Mouse (Mus musculus) forebrain, embryonic 16.5 days (tissue): Measurements from ENCODE around the gene Tnip2. TPM values are rescaled to one million over a fixed set of nuclear protein-coding genes. Genes with fewer than 3 reads are reported as not detected.

ENCODE experiments used
- ATAC-seq: fragments of 200-750 bp; cut with Nextera tagmentation; 2 replicates; pipeline ENCODE4 v1.8.0; 2017; ENCODE audit warnings: mild to moderate bottlenecking, moderate library complexity
- H3K27ac ChIP-seq: fragments of 300-500 bp; sonication (generic); 2 replicates; pipeline ENCODE4 v1.5.1; 2014; ENCODE audit warnings: low read length, control low read depth
- H3K27me3 ChIP-seq: fragments of 300-500 bp; sonication (generic); replicated peaks from 2 replicates; pipeline ENCODE4 v1.6.1; 2014; ENCODE audit warnings: low read length; ENCODE audit not compliant: control insufficient read depth, insufficient read depth
- H3K36me3 ChIP-seq: fragments of 300-500 bp; sonication (generic); 2 replicates; pipeline ENCODE4 v1.6.1; 2014; ENCODE audit not compliant: control insufficient read depth, insufficient read depth
- H3K4me1 ChIP-seq: fragments of 300-500 bp; sonication (generic); replicated peaks from 2 replicates; pipeline ENCODE4 v1.6.1; 2014; ENCODE audit warnings: low read length; ENCODE audit not compliant: control insufficient read depth, insufficient read depth
- H3K4me2 ChIP-seq: fragments of 300-500 bp; sonication (generic); 2 replicates; pipeline ENCODE4 v1.6.1; 2014; ENCODE audit warnings: mild to moderate bottlenecking, low read length, control low read depth
- H3K4me3 ChIP-seq: fragments of 300-500 bp; sonication (generic); replicated peaks from 2 replicates; pipeline ENCODE4 v1.5.1; 2014; ENCODE audit warnings: mild to moderate bottlenecking, low read length, control low read depth
- H3K9ac ChIP-seq: fragments of 300-500 bp; sonication (generic); replicated peaks from 2 replicates; pipeline ENCODE4 v1.6.1; 2014; ENCODE audit warnings: low read depth, low read length, control low read depth
- H3K9me3 ChIP-seq: fragments of 300-500 bp; sonication (generic); 2 replicates; pipeline ENCODE4 v1.6.1; 2016; ENCODE audit warnings: low read length; ENCODE audit not compliant: control insufficient read depth
- WGBS: fragments of 180-500 bp; shearing (Covaris S2); extraction: QIAGEN DNeasy Blood & Tissue Kit; methylation state at CpG from one replicate; pipeline ENCODE4 v1.1.7; 2014; 5-methylcytosine and 5-hydroxymethylcytosine counted together
- polyA plus RNA-seq: library from polyadenylated mRNA; unstranded; fragments of >200 nt; fragmentation: Nextera tagmentation; extraction: Ambion mirVana; gene quantifications from 2 replicates; pipeline ENCODE4 v1.2.1, GENCODE M21; 2015

Tnip2 gene
- polyA plus RNA-seq, result 8.6 and 8.7 TPM in 2 replicates

- Histone ChIP-seq H3K9me3 (no peaks in the 10 kb centered on the region), H3K36me3 (no peaks in the 10 kb centered on the region), H3K4me2 (peak within 1 kb of the TSS; percentile 97), H3K9ac (peak within 1 kb of the TSS; percentile 74), H3K27ac (no peak within 1 kb of the TSS), H3K4me1 (peaks cover 13% of the 10 kb centered on the region; the same call in 1 of the 2 replicates), H3K27me3 (no peaks in the 10 kb centered on the region; the same call in 1 of the 2 replicates), H3K4me3 (peak within 1 kb of the TSS; percentile 65)
- WGBS, result under 1% methylated on average over 63 of the region's 64 CpGs
- ATAC-seq, result peak; percentile 96
These were observed at the start of gene Tnip2 for GRCm38 (mm10) chr5:34513466-34514217. TSS of gene Tnip2 (minus strand) at chr5:34513991.

DNA sequence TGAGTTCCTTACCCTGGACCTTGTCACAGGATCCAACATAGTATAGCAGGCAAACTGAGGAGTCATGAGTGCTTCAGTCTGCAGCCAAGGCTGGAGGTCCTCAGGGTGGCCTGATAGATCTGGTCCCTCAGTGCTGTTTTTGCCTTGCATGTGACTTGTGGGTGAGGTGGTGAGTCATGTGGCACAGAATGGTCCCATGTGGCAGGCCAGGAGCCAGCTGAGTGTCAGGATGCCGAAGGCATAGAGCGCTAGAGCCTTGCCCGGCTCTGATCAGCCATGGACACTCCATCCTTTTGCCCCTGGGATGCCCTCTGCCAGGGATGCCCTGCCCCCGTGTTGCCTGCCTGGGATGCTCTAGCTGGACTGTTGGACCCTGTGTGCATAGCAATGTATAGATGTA lies 38.0 kb upstream of the Tnip2 start:
- Histone ChIP-seq H3K4me3 (no peak overlapping the region), H3K4me1 (peaks cover 22% of the 10 kb centered on the region), H3K36me3 (peaks cover 25% of the 10 kb centered on the region), H3K4me2 (no peak overlapping the region), H3K27ac (no peak overlapping the region), H3K27me3 (no peaks in the 10 kb centered on the region), H3K9ac (no peak overlapping the region), H3K9me3 (no peaks in the 10 kb centered on the region)
- ATAC-seq, result no peak
- 92% methylated on average over 4 of the region's 4 CpGs for WGBS

DNA sequence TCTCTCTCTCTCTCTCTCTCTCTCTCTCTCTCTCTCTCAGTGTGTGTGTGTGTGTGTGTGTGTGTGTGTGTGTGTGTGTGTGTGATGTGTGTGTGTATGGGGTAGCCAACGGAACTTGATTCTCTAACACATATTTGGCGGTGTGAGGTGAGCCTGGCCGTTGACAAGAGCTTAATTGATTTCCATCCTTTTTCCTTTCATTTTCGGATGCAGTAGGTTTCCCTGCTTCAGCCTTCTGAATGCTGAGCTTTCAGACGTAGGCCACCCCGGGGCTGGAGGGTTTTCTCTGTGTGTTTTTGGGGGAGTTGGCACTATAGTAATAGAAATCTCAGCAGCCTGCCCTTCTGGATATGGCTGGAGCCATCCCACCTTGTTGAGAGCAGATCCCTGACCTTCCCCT lies 36.5 kb upstream of the Tnip2 start:
- Histone ChIP-seq H3K4me2 (peak overlapping the region; percentile 70), H3K9ac (peak overlapping the region; percentile 99), H3K36me3 (peaks cover 13% of the 10 kb centered on the region), H3K4me1 (peaks cover 22% of the 10 kb centered on the region), H3K27ac (peak overlapping the region; percentile 27), H3K9me3 (no peaks in the 10 kb centered on the region), H3K4me3 (peak overlapping the region; percentile 62), H3K27me3 (no peaks in the 10 kb centered on the region)
- WGBS, result 0% methylated on average over 6 of the region's 6 CpGs
- ATAC-seq, result peak; percentile 9; the same call in 1 of the 2 replicates

DNA sequence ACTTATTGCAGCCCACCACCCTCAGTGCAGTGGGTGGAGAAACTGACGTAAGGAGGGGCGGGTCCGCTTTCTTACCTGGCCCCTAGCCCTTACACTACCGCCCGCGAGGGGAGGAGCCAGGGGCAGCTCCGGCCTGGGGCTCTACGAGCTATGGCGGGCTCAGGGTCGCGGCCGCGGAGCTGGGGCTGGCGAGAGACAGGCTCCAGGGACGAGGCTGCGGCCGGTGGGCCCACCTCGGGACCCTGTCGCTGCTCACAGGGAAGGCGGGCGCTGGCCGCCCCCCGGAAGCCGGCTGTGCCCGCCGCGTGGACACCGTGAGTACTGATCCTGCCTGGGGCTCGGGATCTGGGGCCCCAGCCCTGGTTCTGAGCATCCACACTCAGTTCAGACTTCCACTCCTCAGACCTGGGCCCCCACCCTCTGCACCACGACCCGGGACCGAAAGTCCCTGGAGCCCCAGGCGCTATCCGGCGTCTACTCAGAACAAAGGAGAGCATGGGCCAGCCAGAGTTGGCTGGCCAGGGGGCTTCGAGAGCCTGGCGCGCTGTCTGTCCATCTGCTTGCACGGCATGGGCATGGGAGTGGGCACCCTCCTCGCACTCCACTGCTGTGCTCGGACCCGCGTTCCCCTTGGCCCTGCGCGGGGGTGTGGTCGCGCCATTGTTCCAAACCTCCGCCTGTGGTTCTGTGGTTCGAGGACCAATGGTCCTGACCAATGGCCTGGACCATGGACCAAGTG lies 35.9 kb upstream of the Tnip2 start:
- Histone ChIP-seq H3K4me1 (peaks cover 22% of the 10 kb centered on the region), H3K27ac (peak overlapping the region; percentile 56), H3K9me3 (no peaks in the 10 kb centered on the region), H3K36me3 (peaks cover 12% of the 10 kb centered on the region), H3K4me2 (peak overlapping the region; percentile 70), H3K27me3 (no peaks in the 10 kb centered on the region), H3K9ac (peak overlapping the region; percentile 99), H3K4me3 (peak overlapping the region; percentile 62)
- peak; percentile 93 for ATAC-seq
- 0% methylated on average over 49 of the region's 49 CpGs for WGBS

- Histone ChIP-seq H3K4me1 (peaks cover 22% of the 10 kb centered on the region), H3K27me3 (no peaks in the 10 kb centered on the region), H3K9ac (peak overlapping the region; percentile 99), H3K9me3 (no peaks in the 10 kb centered on the region), H3K4me2 (peak overlapping the region; percentile 70), H3K4me3 (peak overlapping the region; percentile 62), H3K36me3 (peaks cover 12% of the 10 kb centered on the region), H3K27ac (no peak overlapping the region)
- peak; percentile 27 for ATAC-seq
- WGBS, result 20% methylated on average over 8 of the region's 8 CpGs
These were observed 35.3 kb upstream of the Tnip2 start for GRCm38 (mm10) chr5:34549135-34549482.

DNA sequence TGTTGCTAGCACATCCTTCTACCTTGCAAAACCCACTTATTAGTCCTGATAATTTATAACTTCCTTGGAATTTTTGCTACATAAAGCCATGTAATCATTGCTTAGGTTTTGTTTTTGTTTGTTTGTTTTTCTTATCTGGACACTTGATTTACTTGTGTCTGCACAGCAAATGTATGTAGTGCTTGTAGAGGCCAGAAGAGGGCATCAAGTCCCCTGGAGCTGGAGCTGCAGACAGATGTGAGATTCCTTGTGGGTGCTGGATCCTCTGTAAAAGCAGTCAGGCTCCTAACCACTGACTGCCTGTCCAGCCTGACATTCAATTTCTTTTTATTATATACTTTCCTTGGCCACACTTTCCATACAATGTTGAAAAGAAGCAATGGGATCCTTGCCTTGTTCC lies 33.6 kb upstream of the Tnip2 start:
- Histone ChIP-seq H3K27me3 (no peaks in the 10 kb centered on the region), H3K9me3 (no peaks in the 10 kb centered on the region), H3K4me2 (no peak overlapping the region), H3K36me3 (peaks cover 7% of the 10 kb centered on the region), H3K4me1 (peaks cover 22% of the 10 kb centered on the region), H3K27ac (no peak overlapping the region), H3K4me3 (no peak overlapping the region), H3K9ac (no peak overlapping the region)
- ATAC-seq, result no peak

- Histone ChIP-seq H3K27me3 (no peaks in the 10 kb centered on the region), H3K36me3 (no peaks in the 10 kb centered on the region), H3K9ac (no peak overlapping the region), H3K27ac (no peak overlapping the region), H3K4me2 (no peak overlapping the region), H3K4me3 (no peak overlapping the region), H3K4me1 (no peaks in the 10 kb centered on the region), H3K9me3 (no peaks in the 10 kb centered on the region)
- WGBS, result 65% methylated on average over 4 of the region's 4 CpGs
- ATAC-seq, result no peak
These were observed 29.3 kb upstream of the Tnip2 start for GRCm38 (mm10) chr5:34543114-34543513.

DNA sequence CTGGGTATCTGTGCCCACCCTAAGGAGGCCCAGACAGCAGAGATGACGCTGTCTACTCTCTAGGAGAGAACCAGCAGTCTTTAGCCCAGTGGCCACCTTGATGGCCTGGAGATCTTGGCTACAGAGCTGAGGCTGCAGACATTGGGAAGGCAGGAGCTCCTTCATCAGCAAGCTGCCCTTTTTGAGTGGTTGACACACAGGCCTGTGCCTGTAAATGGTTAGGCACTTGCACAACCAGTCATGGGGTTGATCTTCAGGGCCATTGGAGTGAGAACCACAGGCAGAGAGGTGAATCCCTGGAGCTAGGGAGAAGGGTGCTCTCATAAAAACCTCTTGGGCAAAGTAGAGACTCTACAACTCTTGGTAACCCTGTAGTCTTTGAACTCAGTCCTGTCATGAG lies 28.4 kb upstream of the Tnip2 start:
- Histone ChIP-seq H3K9ac (no peak overlapping the region), H3K4me3 (no peak overlapping the region), H3K4me2 (no peak overlapping the region), H3K27ac (no peak overlapping the region), H3K27me3 (no peaks in the 10 kb centered on the region), H3K9me3 (no peaks in the 10 kb centered on the region), H3K4me1 (no peaks in the 10 kb centered on the region), H3K36me3 (no peaks in the 10 kb centered on the region)
- ATAC-seq, result no peak
- 67% methylated on average over 1 of the region's 1 CpGs for WGBS

DNA sequence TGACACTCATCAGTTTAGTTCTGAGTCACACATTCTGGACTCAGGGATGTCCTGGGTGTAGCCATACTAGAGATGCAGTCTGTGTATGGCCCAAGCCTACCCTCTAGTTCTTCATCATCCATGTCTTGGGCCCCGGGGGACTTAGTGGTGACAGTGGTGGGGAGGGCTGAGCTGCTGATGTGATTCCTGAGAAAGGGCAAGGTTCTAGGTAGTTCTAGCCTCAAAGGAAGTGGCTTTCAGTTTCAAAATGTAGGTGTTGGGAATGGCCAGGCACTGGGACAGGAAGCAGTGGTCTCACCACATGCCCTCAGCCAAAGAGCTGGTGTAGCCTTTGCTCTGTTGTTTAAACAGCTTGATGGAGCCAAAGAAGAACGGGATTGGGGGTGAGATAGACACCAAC lies 25.3 kb upstream of the Tnip2 start:
- no peaks in the 10 kb centered on the region for H3K9me3 ChIP-seq
- 86% methylated on average over 2 of the region's 2 CpGs for WGBS
- H3K36me3 ChIP-seq, result no peaks in the 10 kb centered on the region
- H3K27me3 ChIP-seq, result no peaks in the 10 kb centered on the region
- no peaks in the 10 kb centered on the region for H3K4me1 ChIP-seq
- no peak for ATAC-seq
- H3K9ac ChIP-seq, result no peak overlapping the region
- H3K27ac ChIP-seq, result no peak overlapping the region
- H3K4me2 ChIP-seq, result no peak overlapping the region
- H3K4me3 ChIP-seq, result no peak overlapping the region
